Mouse (Mus musculus) E14TG2a.4 (cell line): ENCODE results near the gene St6galnac3.

Experiments used
- CTCF ChIP-seq: conservative IDR thresholded peaks from 2 replicates; pipeline ENCODE4 v1.5.1; 2014; ENCODE audit warnings: low read length
- NANOG ChIP-seq: IDR thresholded peaks from 2 replicates; pipeline ENCODE4 v1.6.1; 2014; ENCODE audit warnings: borderline replicate concordance, low read length, mixed read lengths

GRCm38 (mm10) chr3:153626237-153626636, 98.7 kb downstream of the St6galnac3 start:
- TF ChIP-seq CTCF (no peak), NANOG (no peak)
